Mouse (Mus musculus) heart, adult 2 months (tissue): ENCODE measurements around the gene Zfpm1. TPM values are rescaled to one million over a fixed set of nuclear protein-coding genes. Genes with fewer than 3 reads are reported as not detected.

Experiments
- DNase-seq, 2 experiments: peaks; one replicate each; pipeline ENCODE4 v3.0.0; 2021
- H3K27ac ChIP-seq: fragments of 200-600 bp; 2 replicates; pipeline ENCODE4 v1.8.1; 2022
- H3K27me3 ChIP-seq: fragments of 200-500 bp; 2 replicates; pipeline ENCODE4 v1.6.1; 2012; ENCODE audit warnings: mild to moderate bottlenecking, low read length, inconsistent platforms, mixed read lengths; ENCODE audit not compliant: control insufficient read depth, insufficient read depth
- H3K36me3 ChIP-seq: fragments of 200-500 bp; 2 replicates; pipeline ENCODE4 v1.6.1; 2012; ENCODE audit warnings: low read length, inconsistent platforms; ENCODE audit not compliant: control insufficient read depth, insufficient read depth
- H3K4me1 ChIP-seq: fragments of 200-500 bp; 2 replicates; pipeline ENCODE4 v1.6.1; 2011; ENCODE audit warnings: low read length; ENCODE audit not compliant: control insufficient read depth, insufficient read depth
- H3K4me3 ChIP-seq: fragments of 200-600 bp; 2 replicates; pipeline ENCODE4 v1.8.1; 2022
- H3K79me2 ChIP-seq: fragments of 200-500 bp; replicated peaks from 2 replicates; pipeline ENCODE4 v1.6.1; 2012; ENCODE audit warnings: mild to moderate bottlenecking, inconsistent platforms, low read length, moderate library complexity, mixed read lengths; ENCODE audit not compliant: control insufficient read depth, insufficient read depth
- H3K9ac ChIP-seq: fragments of 200-500 bp; 2 replicates; pipeline ENCODE4 v1.6.1; 2012; ENCODE audit warnings: low read depth, mild to moderate bottlenecking, control low read depth, inconsistent platforms, low read length, mixed read lengths
- CTCF ChIP-seq: fragments of 200-600 bp; IDR thresholded peaks from 2 replicates; pipeline ENCODE4 v1.8.1; 2022; ENCODE audit warnings: antibody characterized with exemption, mild to moderate bottlenecking, moderate library complexity
- EP300 ChIP-seq: fragments of 200-500 bp; IDR thresholded peaks from 2 replicates; pipeline ENCODE4 v1.6.1; 2011; ENCODE audit warnings: low read depth, low read length, control low read depth; ENCODE audit not compliant: insufficient read depth
- POLR2A ChIP-seq: fragments of 200-500 bp; IDR thresholded peaks from 2 replicates; pipeline ENCODE4 v1.6.1; 2011; ENCODE audit warnings: mild to moderate bottlenecking, low read depth, low read length, control low read depth; ENCODE audit not compliant: insufficient read depth
- WGBS: fragments of 180-500 bp; shearing (Covaris S2); methylation state at CpG from one replicate; pipeline ENCODE4 v1.1.7; 2018; 5-methylcytosine and 5-hydroxymethylcytosine counted together
- intact Hi-C: fragments of 180-260 bp; cut with DNase I; formaldehyde crosslinking; loops from one replicate; pipeline ENCODE4 v1.15.1; 2025
- polyA plus RNA-seq: library from polyadenylated mRNA; depleted of rRNA; stranded (reverse); fragments of >200 nt; gene quantifications from 2 replicates; pipeline ENCODE4 v1.2.3, GENCODE M21; 2012
- total RNA-seq, 2 experiments: library from RNA; stranded (reverse); gene quantifications; 2 replicates each; pipeline ENCODE4 v1.2.3; 2021

Zfpm1 gene
- total and polyA plus RNA-seq, 3 experiments: 20.9 to 24.6 (median 21.2) TPM

DNA sequence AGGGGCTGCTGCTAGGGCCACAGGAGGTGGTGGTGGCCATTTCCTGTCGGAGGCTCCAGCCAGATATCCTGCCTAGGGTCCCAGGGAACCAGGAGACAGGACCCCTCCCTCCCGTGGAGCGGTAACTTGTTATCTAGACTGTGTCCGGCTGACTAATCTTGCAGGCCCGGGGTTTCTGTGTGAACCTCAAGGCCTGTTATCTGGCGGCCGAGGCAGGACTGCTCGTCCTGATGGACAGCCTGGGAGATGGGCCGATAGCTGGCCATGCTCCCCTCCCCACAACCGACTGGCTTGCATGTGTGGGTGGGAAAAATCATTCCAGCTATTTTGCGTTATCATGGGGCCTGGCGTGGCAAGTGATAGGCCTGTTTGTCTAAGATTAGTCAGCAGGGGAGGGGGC is 31.4 kb downstream of the Zfpm1 start:
- H3K9ac ChIP-seq: no peak overlapping the region
- no peak for DNase-seq
- H3K27ac ChIP-seq: no peak overlapping the region
- TF ChIP-seq CTCF (no peak), EP300 (no peak), POLR2A (no peak)
- WGBS: 50% methylated on average over 12 of the region's 12 CpGs
- H3K27me3 ChIP-seq: no peaks in the 10 kb centered on the region
- no peaks in the 10 kb centered on the region for H3K36me3 ChIP-seq
- H3K4me1 ChIP-seq: peaks cover 24% of the 10 kb centered on the region
- no peaks in the 10 kb centered on the region; the same call in 1 of the 2 replicates for H3K79me2 ChIP-seq
- no peak overlapping the region for H3K4me3 ChIP-seq
- intact Hi-C loops: no loop called here

DNA sequence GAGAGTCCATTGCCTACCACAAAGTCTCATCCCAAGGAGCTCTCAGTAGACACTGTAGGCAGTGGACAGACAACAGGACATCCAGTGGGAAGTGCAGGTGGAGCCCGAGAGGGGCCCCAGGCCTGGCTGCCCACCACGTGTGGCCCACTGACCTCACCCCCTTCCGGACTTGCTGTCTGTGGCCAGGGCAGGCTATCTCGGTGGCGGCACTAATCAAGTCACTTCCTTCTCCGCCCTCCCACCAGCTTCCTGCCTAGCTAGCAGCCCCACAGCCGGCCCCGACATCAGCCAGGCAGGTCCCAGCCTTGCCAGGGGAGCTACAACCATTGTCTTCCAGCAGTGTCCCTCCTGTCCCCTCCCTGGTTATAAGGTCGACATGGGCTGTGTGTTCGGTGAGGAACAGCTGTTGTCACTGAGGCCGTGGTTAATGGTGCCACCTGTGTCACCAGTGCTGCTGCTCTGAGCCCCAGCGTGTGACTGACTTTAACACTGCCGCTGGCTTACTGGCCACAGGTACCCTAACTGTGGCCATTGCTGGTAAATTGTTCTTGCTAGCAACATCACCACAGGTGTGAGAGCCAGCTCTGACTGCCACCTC is 33.1 kb downstream of the Zfpm1 start:
- H3K9ac ChIP-seq: no peak overlapping the region
- H3K27me3 ChIP-seq: no peaks in the 10 kb centered on the region
- H3K79me2 ChIP-seq: no peaks in the 10 kb centered on the region; the same call in 1 of the 2 replicates
- no peaks in the 10 kb centered on the region for H3K36me3 ChIP-seq
- intact Hi-C loops: no loop called here
- WGBS: 37% methylated on average over 13 of the region's 13 CpGs
- H3K4me3 ChIP-seq: no peak overlapping the region
- H3K27ac ChIP-seq: peak overlapping the region; percentile 38; the same call in 1 of the 2 replicates
- 0 out of 2 replicates have a peak, but pooled peaks have one; percentile 27 for TF ChIP-seq EP300
- no peak for TF ChIP-seq POLR2A
- TF ChIP-seq CTCF: no peak
- peaks cover 24% of the 10 kb centered on the region for H3K4me1 ChIP-seq
- DNase-seq: peak; percentile 60 to 76

DNA sequence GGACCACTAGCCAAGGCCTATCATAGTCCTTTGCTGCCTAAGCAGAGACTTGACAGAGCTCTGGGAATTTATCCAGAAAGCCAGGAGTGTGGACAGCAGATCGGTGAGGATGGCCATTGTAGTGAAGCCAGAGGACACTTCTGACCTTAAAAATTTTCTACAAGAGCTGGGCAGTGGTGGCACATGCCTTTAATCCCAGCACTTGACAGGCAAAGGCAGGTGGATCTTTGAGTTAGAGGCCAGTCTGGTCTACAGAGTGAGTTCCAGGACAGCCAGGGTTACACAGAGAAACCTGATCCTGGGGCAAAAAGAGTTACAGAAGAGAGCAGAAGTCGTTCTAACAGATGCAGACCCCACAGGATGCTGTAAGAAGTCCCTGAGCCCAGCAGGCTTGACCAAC is 34.5 kb downstream of the Zfpm1 start:
- DNase-seq: no peak
- TF ChIP-seq CTCF (no peak), POLR2A (no peak), EP300 (no peak)
- Histone ChIP-seq H3K36me3 (no peaks in the 10 kb centered on the region), H3K27me3 (no peaks in the 10 kb centered on the region), H3K27ac (no peak overlapping the region), H3K4me1 (peaks cover 24% of the 10 kb centered on the region), H3K79me2 (no peaks in the 10 kb centered on the region; the same call in 1 of the 2 replicates), H3K9ac (no peak overlapping the region), H3K4me3 (no peak overlapping the region)
- 56% methylated on average over 2 of the region's 2 CpGs for WGBS
- intact Hi-C loops: loop anchor here (2.0 kb wide), 1 partner anchor 32 kb away; no protein-coding TSS in a partner anchor

DNA sequence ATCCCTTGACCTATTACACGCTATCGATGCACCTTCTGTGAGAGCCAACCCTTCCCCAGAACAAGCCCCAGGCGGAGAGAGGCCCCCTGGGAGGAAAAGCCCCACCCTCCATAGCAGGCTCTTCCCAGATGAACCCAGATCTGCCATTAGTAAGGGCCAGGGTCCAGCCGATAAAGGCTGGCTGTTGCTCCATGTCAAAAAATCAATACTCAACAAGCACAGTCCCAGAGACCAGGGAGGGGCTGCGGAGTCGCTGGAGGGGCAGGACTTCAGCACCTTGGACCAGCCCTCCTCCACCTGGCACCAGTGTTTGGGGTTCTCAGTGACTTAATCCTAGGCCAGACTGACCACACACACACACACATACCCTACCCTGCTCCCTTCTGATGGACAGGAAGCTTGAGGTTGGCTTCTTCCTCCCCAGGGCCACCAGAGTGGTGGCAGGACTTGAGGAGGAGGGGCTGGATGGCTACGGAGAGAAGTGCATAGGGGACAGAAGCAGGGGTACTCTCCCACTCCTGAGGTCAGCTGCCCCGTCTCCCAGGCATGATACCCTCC is 36.1 kb downstream of the Zfpm1 start:
- WGBS: 52% methylated on average over 8 of the region's 8 CpGs
- Histone ChIP-seq H3K4me3 (no peak overlapping the region), H3K4me1 (peaks cover 28% of the 10 kb centered on the region), H3K27ac (no peak overlapping the region), H3K36me3 (no peaks in the 10 kb centered on the region), H3K27me3 (no peaks in the 10 kb centered on the region), H3K79me2 (no peaks in the 10 kb centered on the region; the same call in 1 of the 2 replicates), H3K9ac (no peak overlapping the region)
- intact Hi-C loops: loop anchor here (2.0 kb wide), 1 partner anchor 33 kb away; no protein-coding TSS in a partner anchor
- TF ChIP-seq CTCF (no peak), POLR2A (no peak), EP300 (no peak)
- DNase-seq: no peak

DNA sequence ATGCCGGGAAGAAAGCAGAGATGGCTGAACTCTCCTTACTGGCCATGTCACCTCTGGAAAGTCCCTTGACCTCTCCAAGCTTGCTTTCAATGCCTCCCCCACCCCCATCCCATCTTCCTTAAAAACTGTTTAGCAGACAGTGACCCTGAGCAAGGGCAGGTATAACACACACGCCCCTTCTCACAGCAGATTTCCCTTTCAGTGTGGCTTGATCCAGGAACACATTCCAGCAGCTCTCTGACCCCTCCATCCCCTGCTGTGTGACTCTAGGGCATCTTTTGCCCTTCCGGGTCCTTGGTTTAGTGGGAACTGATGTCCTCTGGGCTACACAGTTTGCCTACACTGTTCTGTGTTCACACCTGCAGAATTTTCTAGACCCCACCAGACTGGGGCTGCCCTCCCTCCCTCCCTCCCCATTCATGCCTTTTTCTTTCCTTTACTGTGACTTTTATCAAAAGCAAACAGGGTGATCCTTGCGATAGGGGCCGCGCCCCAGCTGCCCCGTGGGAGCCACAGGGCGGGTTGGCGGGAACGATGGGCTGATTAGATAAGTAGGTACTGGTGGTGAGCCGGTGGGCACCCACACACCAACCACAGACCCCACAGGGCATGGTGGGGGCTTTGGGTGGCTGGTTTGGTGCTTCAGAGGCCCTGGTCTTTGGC is 37.2 kb downstream of the Zfpm1 start:
- Histone ChIP-seq H3K27me3 (no peaks in the 10 kb centered on the region), H3K27ac (no peak overlapping the region), H3K4me1 (peaks cover 31% of the 10 kb centered on the region), H3K4me3 (no peak overlapping the region), H3K9ac (no peak overlapping the region), H3K36me3 (no peaks in the 10 kb centered on the region), H3K79me2 (no peaks in the 10 kb centered on the region; the same call in 1 of the 2 replicates)
- WGBS: 77% methylated on average over 11 of the region's 11 CpGs
- DNase-seq: no peak
- intact Hi-C loops: no loop called here
- TF ChIP-seq EP300: no peak
- no peak for TF ChIP-seq CTCF
- no peak for TF ChIP-seq POLR2A

DNA sequence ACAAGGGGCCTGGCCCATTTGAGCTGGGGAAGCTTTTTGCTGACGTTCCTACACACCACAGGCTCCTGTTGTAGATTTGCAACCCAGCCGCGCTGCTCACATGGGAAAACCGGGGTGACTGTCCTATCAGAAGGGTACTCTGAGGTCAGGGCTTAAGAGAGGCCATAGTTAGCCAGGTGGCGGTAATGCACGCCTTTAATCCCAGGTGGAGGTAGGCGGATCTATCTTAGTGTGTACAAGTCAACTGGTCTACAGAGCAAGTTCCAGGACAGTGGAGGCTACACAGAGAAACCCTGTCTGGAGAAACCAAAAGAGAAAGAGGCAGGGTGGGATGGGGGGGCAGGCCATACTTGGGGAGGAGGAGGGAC is 37.8 kb downstream of the Zfpm1 start:
- peaks cover 27% of the 10 kb centered on the region for H3K4me1 ChIP-seq
- H3K36me3 ChIP-seq: no peaks in the 10 kb centered on the region
- no peak overlapping the region for H3K27ac ChIP-seq

More for the DNA sequence above, 37.8 kb downstream of the Zfpm1 start:
- DNase-seq: no peak
- intact Hi-C loops: no loop called here
- TF ChIP-seq CTCF (no peak), EP300 (no peak), POLR2A (no peak)
- H3K27me3 ChIP-seq: no peaks in the 10 kb centered on the region
- H3K79me2 ChIP-seq: no peaks in the 10 kb centered on the region; the same call in 1 of the 2 replicates
- H3K9ac ChIP-seq: no peak overlapping the region
- 89% methylated on average over 7 of the region's 7 CpGs for WGBS
- no peak overlapping the region for H3K4me3 ChIP-seq
